Mouse (Mus musculus) heart, embryonic 13.5 days (tissue): ENCODE data around the gene Cnnm2. TPM values are rescaled to one million over a fixed set of nuclear protein-coding genes. Genes with fewer than 3 reads are reported as not detected.

Experiments used
- ATAC-seq: fragments of 200-750 bp; cut with Nextera tagmentation; 2 replicates; pipeline ENCODE4 v1.8.0; 2017; ENCODE audit warnings: moderate TSS enrichment; ENCODE audit not compliant: insufficient number of reproducible peaks, low FRiP score, low TSS enrichment; ENCODE audit errors: extremely low read depth
- H3K27ac ChIP-seq: fragments of 300-500 bp; sonication (generic); replicated peaks from 2 replicates; pipeline ENCODE4 v1.5.1; 2015; ENCODE audit warnings: moderate library complexity, mild to moderate bottlenecking, inconsistent platforms
- H3K27me3 ChIP-seq: fragments of 300-500 bp; sonication (generic); replicated peaks from 2 replicates; pipeline ENCODE4 v1.6.1; 2015; ENCODE audit warnings: mild to moderate bottlenecking, inconsistent platforms
- H3K36me3 ChIP-seq: fragments of 300-500 bp; sonication (generic); 2 replicates; pipeline ENCODE4 v1.6.1; 2015; ENCODE audit warnings: mild to moderate bottlenecking, inconsistent platforms
- H3K4me1 ChIP-seq: fragments of 300-500 bp; sonication (generic); 2 replicates; pipeline ENCODE4 v1.6.1; 2015; ENCODE audit warnings: inconsistent platforms
- H3K4me2 ChIP-seq: fragments of 300-500 bp; sonication (generic); 2 replicates; pipeline ENCODE4 v1.6.1; 2015; ENCODE audit warnings: inconsistent platforms, mild to moderate bottlenecking, moderate library complexity
- H3K4me3 ChIP-seq: fragments of 300-500 bp; sonication (generic); 2 replicates; pipeline ENCODE4 v1.5.1; 2015; ENCODE audit warnings: moderate library complexity, mild to moderate bottlenecking, inconsistent platforms
- H3K9ac ChIP-seq: fragments of 300-500 bp; sonication (generic); 2 replicates; pipeline ENCODE4 v1.6.1; 2015; ENCODE audit warnings: inconsistent platforms, mild to moderate bottlenecking, moderate library complexity
- H3K9me3 ChIP-seq: fragments of 300-500 bp; sonication (generic); 2 replicates; pipeline ENCODE4 v1.6.1; 2016; ENCODE audit warnings: inconsistent platforms
- WGBS: fragments of 180-500 bp; shearing (Covaris S2); methylation state at CpG from one replicate; pipeline ENCODE4 v1.1.7; 2015; ENCODE audit warnings: mixed read lengths; 5-methylcytosine and 5-hydroxymethylcytosine counted together
- polyA plus RNA-seq: library from polyadenylated mRNA; unstranded; fragments of >200 nt; fragmentation: Nextera tagmentation; extraction: Ambion mirVana; gene quantifications from 2 replicates; pipeline ENCODE4 v1.2.1, GENCODE M21; 2015

Gene Cnnm2
- polyA plus RNA-seq, 1 experiment from 2014 or later, result 2.5 TPM

GRCm38 (mm10) chr19:46828961-46829360, 67.6 kb downstream of the Cnnm2 start:
- no peak overlapping the region for H3K27ac ChIP-seq
- H3K36me3 ChIP-seq, result no peaks in the 10 kb centered on the region
- no peak overlapping the region for H3K4me3 ChIP-seq
- 37% methylated on average over 3 of the region's 3 CpGs for WGBS
- peaks cover 15% of the 10 kb centered on the region for H3K4me1 ChIP-seq
- H3K4me2 ChIP-seq, result no peak overlapping the region
- no peaks in the 10 kb centered on the region for H3K9me3 ChIP-seq
- H3K27me3 ChIP-seq, result no peaks in the 10 kb centered on the region
- ATAC-seq, result no peak
- no peak overlapping the region for H3K9ac ChIP-seq

GRCm38 (mm10) chr19:46831381-46831780, 70.0 kb downstream of the Cnnm2 start:
- WGBS, result 38% methylated on average over 9 of the region's 9 CpGs
- H3K4me2 ChIP-seq, result no peak overlapping the region

GRCm38 (mm10) chr19:46834301-46834700, 72.9 kb downstream of the Cnnm2 start:
- ATAC-seq, result no peak
- Histone ChIP-seq H3K9me3 (no peaks in the 10 kb centered on the region), H3K9ac (no peak overlapping the region), H3K27ac (no peak overlapping the region), H3K4me3 (no peak overlapping the region), H3K27me3 (no peaks in the 10 kb centered on the region), H3K4me2 (no peak overlapping the region), H3K4me1 (peaks cover 14% of the 10 kb centered on the region), H3K36me3 (no peaks in the 10 kb centered on the region)
- WGBS, result 74% methylated on average over 5 of the region's 5 CpGs

More at GRCm38 (mm10) chr19:46831381-46831780, 70.0 kb downstream of the Cnnm2 start:
- peaks cover 14% of the 10 kb centered on the region for H3K4me1 ChIP-seq
- no peaks in the 10 kb centered on the region for H3K27me3 ChIP-seq
- no peak overlapping the region for H3K4me3 ChIP-seq
- H3K36me3 ChIP-seq, result no peaks in the 10 kb centered on the region
- H3K27ac ChIP-seq, result no peak overlapping the region
- no peak for ATAC-seq
- no peaks in the 10 kb centered on the region for H3K9me3 ChIP-seq
- H3K9ac ChIP-seq, result no peak overlapping the region

- Histone ChIP-seq H3K36me3 (no peaks in the 10 kb centered on the region), H3K4me3 (no peak overlapping the region), H3K4me1 (peaks cover 14% of the 10 kb centered on the region), H3K27ac (no peak overlapping the region), H3K4me2 (no peak overlapping the region), H3K9ac (no peak overlapping the region), H3K27me3 (no peaks in the 10 kb centered on the region), H3K9me3 (no peaks in the 10 kb centered on the region)
- 56% methylated on average over 4 of the region's 4 CpGs for WGBS
- no peak for ATAC-seq
These were observed 73.9 kb downstream of the Cnnm2 start for GRCm38 (mm10) chr19:46835339-46835738.

- 82% methylated on average over 3 of the region's 3 CpGs for WGBS
These were observed 74.7 kb downstream of the Cnnm2 start for GRCm38 (mm10) chr19:46836085-46836484.

GRCm38 (mm10) chr19:46837290-46838079, 76.1 kb downstream of the Cnnm2 start:
- Histone ChIP-seq H3K4me1 (peaks cover under 1% of the 10 kb centered on the region; the same call in 1 of the 2 replicates), H3K9me3 (no peaks in the 10 kb centered on the region), H3K4me2 (no peak overlapping the region), H3K36me3 (no peaks in the 10 kb centered on the region), H3K9ac (no peak overlapping the region), H3K4me3 (no peak overlapping the region), H3K27ac (no peak overlapping the region), H3K27me3 (no peaks in the 10 kb centered on the region)
- 85% methylated on average over 11 of the region's 11 CpGs for WGBS
- no peak for ATAC-seq

More at GRCm38 (mm10) chr19:46836085-46836484, 74.7 kb downstream of the Cnnm2 start:
- no peaks in the 10 kb centered on the region for H3K36me3 ChIP-seq
- no peak overlapping the region for H3K9ac ChIP-seq
- H3K27ac ChIP-seq, result no peak overlapping the region
- peaks cover 8% of the 10 kb centered on the region for H3K4me1 ChIP-seq
- no peak for ATAC-seq
- H3K27me3 ChIP-seq, result no peaks in the 10 kb centered on the region
- H3K9me3 ChIP-seq, result no peaks in the 10 kb centered on the region
- H3K4me3 ChIP-seq, result no peak overlapping the region
- H3K4me2 ChIP-seq, result no peak overlapping the region

GRCm38 (mm10) chr19:46841016-46841415, 79.6 kb downstream of the Cnnm2 start:
- H3K4me1 ChIP-seq, result peaks cover 25% of the 10 kb centered on the region
- no peak overlapping the region for H3K4me3 ChIP-seq
- no peaks in the 10 kb centered on the region for H3K36me3 ChIP-seq
- H3K27me3 ChIP-seq, result no peaks in the 10 kb centered on the region
- no peak overlapping the region for H3K9ac ChIP-seq
- WGBS, result 86% methylated on average over 4 of the region's 4 CpGs
- no peaks in the 10 kb centered on the region for H3K9me3 ChIP-seq
- no peak overlapping the region for H3K4me2 ChIP-seq
- ATAC-seq, result no peak
- H3K27ac ChIP-seq, result no peak overlapping the region

GRCm38 (mm10) chr19:46843030-46843429, 81.6 kb downstream of the Cnnm2 start:
- Histone ChIP-seq H3K36me3 (no peaks in the 10 kb centered on the region), H3K9ac (no peak overlapping the region), H3K4me3 (no peak overlapping the region), H3K27ac (peak overlapping the region; percentile 5; the same call in 1 of the 2 replicates), H3K4me1 (peaks cover 37% of the 10 kb centered on the region), H3K9me3 (no peaks in the 10 kb centered on the region), H3K27me3 (no peaks in the 10 kb centered on the region), H3K4me2 (no peak overlapping the region)
- peak; percentile 38; the same call in 1 of the 2 replicates for ATAC-seq
- 36% methylated on average over 2 of the region's 2 CpGs for WGBS

GRCm38 (mm10) chr19:46846056-46846455, 84.7 kb downstream of the Cnnm2 start:
- ATAC-seq, result no peak
- Histone ChIP-seq H3K4me1 (peaks cover 57% of the 10 kb centered on the region), H3K36me3 (no peaks in the 10 kb centered on the region), H3K9me3 (no peaks in the 10 kb centered on the region), H3K4me2 (no peak overlapping the region), H3K27ac (no peak overlapping the region), H3K27me3 (no peaks in the 10 kb centered on the region), H3K9ac (no peak overlapping the region), H3K4me3 (no peak overlapping the region)
- 81% methylated on average over 7 of the region's 7 CpGs for WGBS

- no peak overlapping the region for H3K4me3 ChIP-seq
- WGBS, result 47% methylated on average over 5 of the region's 5 CpGs
- H3K27me3 ChIP-seq, result no peaks in the 10 kb centered on the region
- H3K9me3 ChIP-seq, result no peaks in the 10 kb centered on the region
- no peaks in the 10 kb centered on the region for H3K36me3 ChIP-seq
- H3K4me2 ChIP-seq, result no peak overlapping the region
- H3K9ac ChIP-seq, result no peak overlapping the region
- no peak for ATAC-seq
- peaks cover 57% of the 10 kb centered on the region for H3K4me1 ChIP-seq
- H3K27ac ChIP-seq, result 0 out of 2 replicates have a peak overlapping the region, but pooled peaks have one; percentile 2
These were observed 85.1 kb downstream of the Cnnm2 start for GRCm38 (mm10) chr19:46846459-46846858.

- Histone ChIP-seq H3K27ac (peak overlapping the region; percentile 78), H3K36me3 (no peaks in the 10 kb centered on the region), H3K4me3 (peak overlapping the region; percentile 0; the same call in 1 of the 2 replicates), H3K9ac (peak overlapping the region; percentile 24), H3K4me1 (peaks cover 45% of the 10 kb centered on the region), H3K9me3 (no peaks in the 10 kb centered on the region), H3K27me3 (no peaks in the 10 kb centered on the region), H3K4me2 (peak overlapping the region; percentile 48)
- ATAC-seq, result no peak
- WGBS, result 34% methylated on average over 14 of the region's 14 CpGs
These were observed 87.2 kb downstream of the Cnnm2 start for GRCm38 (mm10) chr19:46848381-46849268.
